Mouse (Mus musculus): Measurements from ENCODE around the gene Zfhx3.

GRCm38 (mm10) chr8:108599558-108599957, 657.1 kb downstream of the Zfhx3 start:
- TF ChIP-seq CTCF (IDR thresholded peaks at IDR 0.05; ENCODE audit: control insufficient read depth, insufficient read depth, low read length) = no peak
- TF ChIP-seq POLR2A (IDR thresholded peaks at IDR 0.05; ENCODE audit: borderline replicate concordance, control insufficient read depth, low read depth, low read length) = no peak
